Mouse (Mus musculus) intestine, embryonic 14.5 days (tissue): ENCODE data around the gene Syt16. TPM values are rescaled to one million over a fixed set of nuclear protein-coding genes. Genes with fewer than 3 reads are reported as not detected.

Experiments used
- polyA plus RNA-seq: library from polyadenylated mRNA; unstranded; fragments of >200 nt; fragmentation: Nextera tagmentation; extraction: Ambion mirVana; gene quantifications from 2 replicates; pipeline ENCODE4 v1.2.1, GENCODE M21; 2014

Gene Syt16
- polyA plus RNA-seq, 1 experiment from 2014 or later, result 1.8 TPM

Other genes with a start within 250 kb of the Syt16 start
- 79.3 and 82.6 TPM in 2 replicates for gene Hif1a, start 96.3 kb upstream of the Syt16 start, polyA plus RNA-seq
- gene Gm49321, start 60.0 kb upstream of the Syt16 start, polyA plus RNA-seq, result 9.4 and 12.8 TPM in 2 replicates
- gene Snapc1, start 33.2 kb upstream of the Syt16 start, polyA plus RNA-seq, result 14.6 and 20.2 TPM in 2 replicates